Mouse (Mus musculus): ENCODE data around the gene Tsr1. TPM values are rescaled to one million over a fixed set of nuclear protein-coding genes. Genes with fewer than 3 reads are reported as not detected.

Gene Tsr1
- total RNA-seq, 2 experiments from 2014 or later, result 15.6 to 17.0 TPM

- no peak for DNase-seq (ENCODE audit: low spot score)
- intact Hi-C loops (cut with DNase I), result no loop called here
Measured at GRCm38 (mm10) chr11:74956006-74956405, 58.1 kb downstream of the Tsr1 start.

- DNase-seq (ENCODE audit: low spot score), result no peak
Measured at GRCm38 (mm10) chr11:74957600-74957999, 59.7 kb downstream of the Tsr1 start.

More at GRCm38 (mm10) chr11:74957600-74957999, 59.7 kb downstream of the Tsr1 start:
- intact Hi-C loops (cut with DNase I), result no loop called here

Small RNA genes within 50 kb of the gene (microRNA-seq; reads per million reads assigned to microRNA genes)
- not detected for gene Mir6926

Other genes with a start within 250 kb of the Tsr1 start
- gene Cluh, start 248.6 kb upstream of the Tsr1 start, total RNA-seq (2021), result 100 to 1,000 TPM; 208 to 227 TPM
- gene Pafah1b1, start 173.4 kb upstream of the Tsr1 start, total RNA-seq (2021), result 100 to 1,000 TPM; 206 to 224 TPM
- 10 to 100 TPM; 14.0 to 15.1 TPM for gene Mettl16, start 127.2 kb upstream of the Tsr1 start, total RNA-seq (2021)
- gene Mnt, start 67.2 kb upstream of the Tsr1 start, total RNA-seq (2021), result 10 to 100 TPM in 1 of 2 experiments, 1 to 10 TPM in 1; 9.8 to 10.6 TPM
- 1 to 10 TPM; 4.8 to 6.7 TPM for gene Sgsm2, start 1.0 kb upstream of the Tsr1 start, total RNA-seq (2021)
- gene Smg6, start 27.8 kb downstream of the Tsr1 start, total RNA-seq (2021), result 10 to 100 TPM; 16.0 to 17.5 TPM
- gene Srr, start 27.9 kb downstream of the Tsr1 start, total RNA-seq (2021), result 10 to 100 TPM; 28.9 to 31.3 TPM

Data from heart, postnatal 25 days (tissue).